Mouse (Mus musculus) subcutaneous adipose tissue, adult 2 months (tissue): ENCODE measurements around the gene Mettl15. TPM values are rescaled to one million over a fixed set of nuclear protein-coding genes. Genes with fewer than 3 reads are reported as not detected.

ENCODE experiments used
- polyA plus RNA-seq: library from polyadenylated mRNA; depleted of rRNA; stranded (reverse); fragments of >200 nt; gene quantifications from 2 replicates; pipeline ENCODE4 v1.2.3, GENCODE M21; 2012; ENCODE audit warnings: low replicate concordance; rRNA removed

The Mettl15 gene
- polyA plus RNA-seq = 4.8 and 6.8 TPM in 2 replicates

DNA sequence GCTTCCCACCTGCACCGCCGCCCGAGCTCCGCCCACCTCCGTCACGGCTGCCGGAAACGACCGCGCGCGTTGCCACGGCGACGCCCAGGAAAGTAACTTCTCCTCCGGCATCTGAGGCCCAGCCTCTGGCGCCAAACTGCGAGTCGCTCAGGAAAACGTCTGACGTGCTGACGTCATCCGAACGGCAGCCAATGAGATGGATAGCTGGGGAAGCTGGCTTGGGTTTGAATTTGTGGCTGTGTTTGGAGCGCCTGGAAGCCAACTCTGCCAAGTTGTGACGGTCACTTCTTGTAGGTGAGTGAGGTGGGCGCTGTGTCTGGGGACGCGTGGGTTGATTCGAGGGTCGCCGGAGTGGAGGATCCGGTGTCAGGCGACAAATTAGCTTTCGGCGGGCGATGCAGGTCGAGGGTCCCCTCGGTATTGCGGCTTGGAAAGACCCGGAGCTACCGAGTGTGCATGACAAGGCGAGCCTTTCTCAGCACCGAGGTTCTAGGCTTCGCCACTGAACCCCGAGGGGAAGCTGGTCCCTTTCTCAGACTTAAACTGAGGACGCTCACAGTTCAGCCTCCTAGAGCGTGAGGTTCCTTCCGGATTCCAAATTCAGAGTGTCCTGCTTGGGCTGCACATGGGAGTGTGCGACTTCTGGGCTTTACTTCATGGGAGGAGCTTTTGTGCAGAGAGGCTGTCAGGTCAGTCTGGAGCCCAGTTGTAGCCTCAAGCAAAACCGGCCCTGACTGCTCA lies at the start of gene Mettl15, which contains the start of gene Kif18a:
Gene Mettl15 (minus strand): TSS at position 149 of the 741 bp plus-strand sequence.
Gene Kif18a (plus strand): TSS at position 139 of the 741 bp plus-strand sequence.

Other genes with a start within 250 kb of the Mettl15 start
- 0.23 and 0.55 TPM in 2 replicates for gene Kif18a, start within 50 bp of the Mettl15 start, polyA plus RNA-seq